Mouse (Mus musculus) spleen, adult 18-20 months (tissue): ENCODE results near the gene Gdf3.
A peak's percentile ranks its signal among the peaks of the same experiment; 100 is the strongest.
"Not testable (repeated sequence)": the region's sequence is repeated elsewhere in the genome, so short reads cannot be mapped to it uniquely, and the experiment has no call there.

ENCODE experiments used
- DNase-seq, 2 experiments: peaks; one replicate each; pipeline ENCODE4 v3.0.0; 2022; ENCODE audit warnings: mixed read lengths in 2 of 2

Gene Gdf3

DNA sequence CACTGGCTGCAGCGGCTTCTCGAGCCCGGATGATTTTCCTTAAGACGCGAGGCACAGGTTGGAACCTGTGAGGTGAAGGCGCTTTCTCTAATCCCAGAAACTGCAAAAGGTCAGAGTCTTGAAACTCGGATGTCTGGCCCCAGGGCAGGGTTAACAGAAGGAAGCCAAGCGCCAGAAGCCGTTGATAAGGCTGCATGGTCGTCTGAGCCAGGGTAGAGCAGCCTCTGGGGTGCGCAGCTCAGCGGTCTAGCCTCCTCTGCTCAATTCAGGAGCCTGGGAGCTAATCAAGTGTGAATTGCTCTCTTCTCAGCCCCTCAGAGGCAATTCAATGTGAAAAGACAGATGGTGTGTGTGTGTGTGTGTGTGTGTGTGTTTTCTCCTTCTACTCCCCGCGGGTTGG, at the start of gene Gdf3:
Gene Gdf3 (minus strand): TSS at position 317 of the 400 bp plus-strand sequence.
- DNase-seq: no peak

DNA sequence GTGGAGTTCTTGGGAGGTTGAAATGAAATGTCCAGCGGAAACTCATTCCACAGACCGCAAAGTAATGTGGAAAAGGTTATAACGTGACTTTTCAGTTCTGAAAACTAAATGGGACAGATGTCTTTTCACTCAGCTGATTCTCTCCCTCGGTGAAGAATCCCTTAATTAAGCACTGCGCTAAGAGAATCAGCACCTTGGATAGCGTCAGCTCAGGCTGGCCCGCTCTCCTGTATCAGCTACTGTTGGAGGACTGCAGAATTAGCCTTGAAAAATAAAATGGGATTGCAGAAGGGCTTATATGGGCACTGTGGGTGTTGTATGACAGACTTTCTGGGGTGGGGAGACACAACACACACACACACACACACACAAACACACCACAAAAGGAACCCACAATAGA, 49.7 kb upstream of the Gdf3 start:
- DNase-seq: no peak

DNA sequence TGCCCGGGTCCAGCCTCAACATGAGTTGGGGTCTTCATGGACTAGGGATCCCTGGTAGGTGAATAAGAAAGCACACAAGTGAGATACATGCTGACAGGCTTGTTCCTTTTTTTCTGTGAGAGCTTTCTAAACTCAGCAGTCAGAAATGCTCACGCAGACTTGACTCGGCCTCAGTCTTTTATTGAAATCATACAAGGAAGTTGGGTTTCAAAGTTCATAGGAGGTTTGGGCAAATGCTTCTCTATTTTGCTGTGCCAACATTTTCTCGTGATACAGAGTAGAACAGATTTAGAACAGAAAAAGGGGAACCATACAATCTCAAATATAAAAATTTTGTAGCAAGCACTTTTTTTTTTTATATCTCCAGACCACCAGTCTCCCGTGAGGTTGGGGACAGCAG, 47.7 kb upstream of the Gdf3 start:
- no peak for DNase-seq

DNA sequence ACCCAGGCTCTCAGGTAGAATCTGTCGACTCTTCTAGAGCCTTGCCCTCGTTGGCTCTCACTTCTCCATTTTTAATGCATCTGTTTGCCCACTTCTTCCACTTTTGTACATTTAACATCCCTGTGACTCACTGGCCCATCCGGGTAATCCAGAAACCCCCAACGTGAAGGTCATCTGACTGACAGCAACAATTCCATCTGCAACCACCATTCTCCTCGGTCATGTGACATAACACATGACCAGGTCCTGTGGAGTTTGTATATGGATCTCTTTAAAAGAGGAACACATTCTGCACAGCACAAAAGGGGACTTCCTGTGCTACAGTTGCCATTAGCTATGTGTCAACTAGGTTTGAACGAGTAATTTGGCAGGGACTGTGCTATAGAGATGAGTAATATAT, 44.4 kb upstream of the Gdf3 start:
- no peak for DNase-seq

DNA sequence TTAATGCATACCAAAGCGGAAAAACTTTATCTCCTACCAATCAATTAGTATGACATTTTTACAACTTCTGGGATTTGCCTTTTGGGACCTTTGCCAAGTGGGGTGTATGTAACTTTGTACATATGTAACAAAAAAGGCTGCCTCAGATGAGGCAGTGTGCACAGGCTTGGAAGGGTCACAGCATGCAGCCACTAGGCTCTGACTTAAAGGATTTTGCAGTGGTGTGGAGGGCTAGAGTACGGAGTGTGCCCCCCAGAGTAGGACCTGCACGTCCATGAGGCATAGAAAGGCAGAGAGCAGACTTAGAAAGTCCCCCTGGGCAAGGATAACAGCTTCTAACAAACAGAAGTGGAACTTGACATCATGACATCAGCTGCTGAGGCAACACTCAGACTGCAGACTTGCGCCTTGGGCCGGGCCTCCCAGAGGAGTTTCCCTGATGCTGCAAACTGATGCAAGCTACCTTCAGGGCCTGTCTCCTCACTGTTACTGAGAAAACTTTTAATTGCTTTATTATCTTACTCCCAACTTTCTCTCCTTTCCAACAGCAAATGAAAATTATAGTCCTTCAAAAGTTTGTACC, 40.6 kb upstream of the Gdf3 start:
- DNase-seq: no peak

DNA sequence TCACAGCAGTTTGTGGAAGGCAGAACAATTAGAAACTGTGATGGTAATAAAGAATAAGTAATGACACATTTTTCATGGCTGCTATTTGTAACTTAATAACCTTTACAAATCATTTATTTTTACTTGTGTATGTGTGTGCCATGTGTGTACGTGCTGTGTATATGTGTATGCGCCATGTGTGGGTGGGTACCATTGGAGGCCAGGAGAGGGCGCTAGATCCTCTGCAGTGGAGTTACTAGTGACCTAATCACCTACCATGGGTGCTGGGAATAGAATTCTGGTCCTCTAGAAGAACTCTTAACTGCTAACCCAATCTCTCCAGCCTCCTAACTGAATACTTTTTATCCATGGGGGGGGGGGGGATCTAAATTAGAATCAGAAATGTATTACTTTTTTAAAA, 40.0 kb upstream of the Gdf3 start:
- no peak for DNase-seq

DNA sequence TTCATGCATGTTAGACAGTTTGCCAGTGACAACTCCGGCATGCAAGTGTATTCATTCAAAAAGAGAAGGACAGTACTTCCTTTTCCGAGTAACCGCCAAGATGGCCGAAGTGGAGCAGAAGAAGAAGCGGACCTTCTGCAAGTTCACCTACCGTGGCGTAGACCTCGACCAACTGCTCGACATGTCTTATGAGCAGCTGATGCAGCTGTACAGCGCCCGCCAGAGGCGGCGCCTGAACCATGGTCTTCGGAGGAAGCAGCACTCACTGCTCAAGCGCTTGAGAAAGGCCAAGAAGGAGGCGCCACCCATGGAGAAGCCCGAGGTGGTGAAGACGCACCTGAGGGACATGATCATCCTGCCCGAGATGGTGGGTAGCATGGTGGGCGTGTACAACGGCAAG, 34.3 kb upstream of the Gdf3 start:
- not testable (repeated sequence) for DNase-seq

DNA sequence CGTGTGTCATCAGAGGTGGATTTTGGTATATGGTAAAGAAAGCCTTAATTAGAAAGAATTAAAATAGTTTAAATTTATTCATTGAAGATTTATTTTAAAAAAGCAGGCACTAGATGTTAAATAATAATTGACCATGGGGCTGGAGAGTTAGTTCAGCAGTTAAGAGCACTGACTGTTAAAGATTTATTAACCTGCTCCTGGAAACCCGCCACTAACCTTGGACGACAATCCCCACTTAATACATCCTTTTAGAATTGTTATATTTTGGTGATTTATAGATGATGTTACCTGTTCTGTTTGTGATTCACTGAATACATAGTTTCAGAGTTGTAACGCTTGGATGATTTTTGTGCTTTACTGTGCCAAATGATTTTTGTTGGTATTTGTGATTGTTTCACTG, 27.7 kb upstream of the Gdf3 start:
- DNase-seq: not testable (repeated sequence)

DNA sequence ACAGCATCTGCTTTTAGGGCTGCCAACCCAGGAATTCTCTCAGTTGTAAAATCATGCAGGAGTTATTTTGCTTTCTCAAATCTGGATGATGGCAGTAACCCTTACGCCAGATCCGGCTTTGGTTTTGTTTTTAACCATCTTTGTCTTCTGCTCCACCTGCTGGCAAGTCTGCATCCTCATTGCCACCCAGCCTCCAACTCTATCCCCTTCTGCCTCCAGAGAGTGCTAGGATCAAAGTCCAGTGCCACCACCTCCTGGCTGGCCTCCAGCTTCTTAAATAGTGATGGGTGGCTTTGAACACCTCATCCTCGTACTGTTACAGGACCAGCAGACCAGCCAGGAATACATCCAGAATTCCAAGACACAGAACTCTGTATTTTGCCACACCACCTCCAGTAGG, 26.8 kb upstream of the Gdf3 start:
- no peak for DNase-seq

DNA sequence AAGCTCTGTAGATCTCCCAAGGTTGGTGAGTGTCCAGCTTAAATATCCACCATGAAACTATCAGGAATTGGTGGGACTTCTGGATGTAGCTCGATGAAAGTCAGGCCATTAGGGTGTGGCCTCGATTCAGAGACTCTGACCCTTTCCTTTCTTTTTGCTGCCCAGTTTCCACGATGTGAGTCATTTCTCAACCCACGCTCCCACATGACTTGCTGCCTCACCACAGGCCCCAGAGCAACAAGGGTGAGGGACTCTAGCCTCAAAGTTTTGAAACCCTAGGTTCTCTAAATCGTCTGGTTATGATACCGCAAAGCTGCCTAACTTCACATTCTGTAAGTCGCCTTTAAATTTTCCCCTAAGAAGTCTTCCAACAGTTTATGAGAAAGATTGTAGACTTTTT, 25.4 kb upstream of the Gdf3 start:
- no peak for DNase-seq

DNA sequence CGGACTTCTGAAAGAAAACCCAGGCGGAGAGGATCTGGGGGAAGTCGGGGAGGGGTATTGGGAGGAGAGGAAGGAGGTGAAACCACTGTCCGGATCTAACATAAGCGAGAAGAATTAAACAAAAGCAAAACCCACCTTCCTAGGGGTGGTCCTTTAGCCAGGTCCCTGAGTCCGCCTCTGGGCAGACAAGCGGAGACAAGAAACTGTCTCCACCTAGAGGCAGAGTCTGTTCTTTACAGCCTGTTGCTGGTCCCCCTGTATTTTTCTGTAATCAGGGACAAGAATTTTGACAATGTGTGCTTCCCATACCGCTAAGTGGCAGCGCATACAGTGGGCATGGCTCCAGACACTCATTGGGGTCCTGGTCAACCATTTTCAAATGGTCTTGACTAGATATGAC, 23.5 kb upstream of the Gdf3 start:
- DNase-seq: peak in 1 of 2 experiments; percentile 24

DNA sequence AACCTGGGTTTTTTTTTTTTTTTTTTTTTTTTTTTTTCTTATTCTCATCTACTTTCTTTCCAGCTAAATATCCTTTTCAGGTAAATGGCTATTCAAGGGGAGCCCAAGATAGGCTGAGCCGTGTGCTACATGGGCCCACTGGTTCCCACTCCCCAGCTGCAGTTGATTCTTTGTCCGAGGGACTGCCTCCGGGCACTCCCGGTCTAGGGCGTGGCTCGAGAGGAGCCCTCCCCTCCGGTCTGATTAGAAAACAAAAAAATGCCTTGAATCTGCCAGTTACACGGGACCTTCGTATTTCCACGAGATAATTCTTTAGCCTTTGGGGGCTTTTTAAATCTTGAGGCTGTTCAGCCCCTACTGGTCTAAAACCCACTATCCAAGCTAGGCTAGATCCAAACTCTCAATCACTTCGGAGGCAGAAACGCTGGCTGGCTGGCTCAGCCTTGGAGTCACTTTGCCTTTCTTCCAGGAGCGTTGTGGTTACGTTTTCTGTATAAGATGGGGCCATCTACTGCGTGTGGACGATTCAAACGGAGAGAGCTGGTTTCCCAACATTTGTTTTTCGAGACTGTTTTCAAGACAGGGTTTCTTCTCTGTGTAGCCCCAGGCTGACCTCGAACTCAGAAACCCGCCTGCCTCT, 17.7 kb upstream of the Gdf3 start:
- DNase-seq: no peak

DNA sequence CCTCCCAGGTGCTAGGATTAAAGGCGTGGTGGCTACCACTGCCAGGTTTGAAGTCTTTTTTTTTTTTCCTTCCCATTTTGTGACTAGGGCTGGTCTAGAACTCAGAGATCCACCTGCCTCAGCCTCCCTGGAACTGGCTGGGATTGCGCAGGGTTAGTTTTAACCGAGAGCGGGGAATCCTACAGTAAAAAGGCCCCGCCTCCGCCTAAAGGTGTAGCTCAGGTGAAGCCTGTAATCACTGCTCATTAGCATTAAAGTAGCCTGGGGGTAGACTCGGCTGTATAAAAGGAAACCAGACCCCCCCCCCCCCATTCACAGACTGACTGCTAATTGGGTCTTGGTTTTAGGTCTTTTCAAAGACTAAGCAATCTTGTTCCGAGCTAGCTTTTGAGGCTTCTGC, 16.2 kb upstream of the Gdf3 start, which contains the start of gene Dppa3:
Gene Dppa3 (plus strand): TSS at position 301 of the 400 bp plus-strand sequence.
- no peak for DNase-seq

DNA sequence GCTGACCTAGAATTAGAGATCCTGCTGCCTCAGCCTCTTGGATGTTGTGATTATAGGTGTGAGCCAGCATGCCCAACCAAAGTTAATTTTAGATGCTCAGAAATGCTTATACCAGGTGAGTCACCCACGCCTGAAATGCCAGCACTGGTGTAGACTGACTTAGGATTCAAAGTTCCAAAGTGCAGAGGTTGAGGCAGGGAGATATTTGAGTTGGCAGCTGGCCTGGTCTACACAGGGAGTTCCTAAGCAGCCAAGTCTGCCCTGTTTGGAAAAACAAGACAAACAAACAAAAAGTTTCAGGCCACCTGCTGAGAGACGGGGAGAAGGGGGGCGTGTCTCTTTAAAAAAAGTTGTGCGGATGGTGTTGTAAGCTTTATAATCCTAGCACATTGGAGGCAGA, 15.3 kb upstream of the Gdf3 start:
- DNase-seq: no peak

DNA sequence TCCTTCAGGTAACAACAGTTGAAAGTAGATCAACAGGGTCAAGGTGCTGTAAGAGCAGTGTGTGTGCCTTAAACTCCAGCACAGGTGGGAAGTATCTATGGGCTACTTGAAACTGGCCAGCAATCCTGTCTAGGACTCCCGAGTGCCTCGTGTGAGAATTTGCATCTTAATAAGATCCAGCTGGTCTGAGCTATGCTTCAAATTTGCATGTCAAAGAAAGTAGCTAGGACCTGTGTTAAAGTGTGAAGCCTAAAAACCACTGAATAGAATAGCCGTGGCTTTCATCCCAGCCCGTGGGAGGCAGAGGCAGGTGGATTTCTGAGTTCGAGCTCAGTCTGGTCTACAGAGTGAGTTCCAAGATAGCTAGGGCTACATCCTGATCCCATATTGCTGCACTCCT, 14.6 kb upstream of the Gdf3 start:
- no peak for DNase-seq

DNA sequence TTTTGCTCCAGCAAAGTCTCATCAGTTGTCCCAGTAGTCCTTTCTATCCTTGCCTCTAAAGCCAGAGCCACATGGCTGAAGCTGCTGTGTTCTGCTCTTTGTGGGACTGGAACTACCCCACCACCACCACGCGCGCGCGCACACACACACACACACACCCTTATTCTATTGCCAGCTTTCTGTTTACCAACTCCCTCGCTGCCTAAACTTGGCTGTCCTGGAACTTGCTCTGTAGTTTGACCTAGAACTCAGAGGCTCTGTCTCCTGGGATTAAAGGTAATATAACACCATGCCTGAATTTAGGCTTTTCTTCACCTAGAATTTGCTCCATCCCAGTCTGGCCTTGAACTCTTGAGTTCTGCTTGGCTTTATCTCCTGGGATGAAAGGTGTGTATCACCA, 11.2 kb upstream of the Gdf3 start:
- no peak for DNase-seq

DNA sequence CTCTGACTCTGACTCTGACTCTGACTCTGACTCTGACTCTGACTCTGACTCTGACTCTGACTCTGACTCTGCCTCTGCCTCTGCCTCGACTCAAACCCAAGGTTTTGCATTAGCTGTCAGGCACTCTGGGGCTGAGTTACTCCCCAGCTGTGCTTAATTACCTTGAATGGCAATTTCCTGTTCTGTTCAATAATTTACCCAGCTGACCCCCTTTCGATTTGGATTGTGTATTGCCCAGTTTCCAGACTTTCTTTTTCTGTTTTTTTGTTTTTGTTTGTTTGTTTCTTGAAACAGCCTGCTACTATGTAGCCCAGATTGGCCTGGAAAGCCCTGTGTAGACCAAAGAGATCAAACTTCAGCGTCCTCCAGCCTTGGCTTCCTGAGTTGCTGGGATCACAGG, 6.1 kb upstream of the Gdf3 start:
- no peak for DNase-seq

DNA sequence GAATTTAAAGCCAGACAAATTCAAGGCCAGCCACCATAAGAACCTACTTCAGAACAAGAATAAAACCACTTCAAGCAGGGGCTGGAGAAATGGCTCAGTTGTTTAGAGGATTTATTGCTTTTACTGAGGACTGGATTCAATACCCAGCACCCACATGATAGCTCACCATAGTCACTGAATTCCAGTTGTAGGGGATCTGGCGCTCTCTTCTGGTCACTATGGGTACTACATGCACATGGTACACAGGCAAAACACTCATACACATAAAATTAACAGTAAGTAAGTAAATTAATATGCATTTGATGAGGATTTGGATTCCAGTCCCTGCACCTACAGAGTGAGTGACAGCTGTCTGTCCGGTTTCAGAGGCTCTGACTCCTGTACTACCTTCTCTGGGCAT, 4.2 kb upstream of the Gdf3 start:
- peak in 1 of 2 experiments; percentile 35 for DNase-seq

DNA sequence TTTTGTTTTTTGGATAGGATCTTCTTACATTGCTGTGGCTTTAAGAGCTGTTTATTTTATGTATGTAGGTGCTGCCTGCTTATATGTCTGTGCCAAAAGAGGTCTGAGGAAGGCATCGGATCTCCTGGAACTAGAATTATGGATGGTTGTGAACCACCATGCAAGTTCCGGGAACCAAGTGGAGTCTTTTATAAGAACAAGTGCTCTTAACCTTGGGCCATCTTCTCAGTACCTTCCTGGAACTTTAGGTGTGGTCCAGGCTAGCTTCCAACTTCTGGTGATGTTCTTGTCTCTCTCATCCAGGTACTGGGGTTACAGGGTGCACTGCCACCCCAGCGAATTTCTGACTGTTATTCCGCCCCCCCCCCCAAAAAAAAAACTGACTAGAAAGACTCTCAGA, 2.5 kb upstream of the Gdf3 start:
- DNase-seq: no peak

DNA sequence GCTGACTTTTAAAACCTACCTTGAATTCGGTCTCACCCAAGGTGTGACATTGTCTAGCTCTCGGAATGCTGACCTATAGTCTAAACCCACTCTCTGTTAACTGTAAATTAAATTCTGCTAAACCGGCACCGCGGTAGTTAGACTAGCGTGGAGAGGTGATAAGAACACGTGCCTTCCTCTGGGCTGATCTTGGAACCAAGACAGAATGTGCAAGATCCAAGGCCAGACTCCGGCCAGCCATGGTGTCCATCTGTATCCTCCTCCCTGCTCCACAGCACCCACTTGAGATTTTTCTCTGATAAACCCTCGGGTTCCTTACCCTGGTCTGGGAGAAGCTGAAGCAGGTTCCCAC, 534 bp downstream of the Gdf3 start:
- DNase-seq: no peak

DNA sequence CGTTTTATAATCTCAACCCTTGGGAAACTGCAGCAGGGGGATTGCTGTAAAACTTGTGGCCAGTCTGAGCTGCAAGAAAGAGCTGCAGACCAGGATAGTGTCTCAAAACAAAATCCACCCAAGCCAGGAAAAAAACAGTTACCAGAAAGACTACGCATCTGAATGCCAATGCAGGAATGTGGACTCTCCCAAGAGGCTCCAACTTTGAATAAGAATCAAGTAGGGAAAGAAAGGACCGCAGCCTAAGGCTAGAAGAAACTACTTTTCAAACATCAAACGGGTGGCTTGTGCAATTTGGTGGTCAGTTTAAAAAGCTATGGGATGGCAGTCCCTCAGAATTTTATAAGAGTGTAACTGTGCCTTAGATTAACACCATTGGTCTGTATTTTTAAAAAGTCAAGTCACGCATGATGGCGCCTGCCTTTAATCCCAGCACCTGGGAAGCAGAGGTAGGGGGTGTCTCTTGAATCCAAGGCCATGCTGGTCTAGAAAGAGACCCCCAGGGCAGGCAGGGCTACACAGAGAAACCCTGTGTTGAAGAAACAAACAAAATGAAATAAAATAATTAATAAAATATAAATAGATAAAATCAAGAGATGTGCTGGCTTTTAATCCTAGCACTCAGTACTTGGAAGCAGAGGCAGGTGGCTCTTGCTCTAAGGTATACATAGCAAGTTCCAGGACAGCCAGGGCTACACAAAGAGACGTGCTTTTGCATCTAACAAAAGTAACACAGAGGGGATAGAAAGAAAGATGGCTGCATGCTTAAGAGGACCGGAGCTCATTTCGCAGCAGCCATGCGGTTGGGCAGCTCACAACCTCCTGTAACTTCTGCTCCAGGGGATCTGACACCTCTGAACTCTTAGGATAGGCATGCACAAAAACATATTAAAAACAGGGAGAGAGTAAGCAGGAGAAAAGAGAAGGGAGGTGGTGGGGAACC, 1.2 kb downstream of the Gdf3 start:
- no peak for DNase-seq

DNA sequence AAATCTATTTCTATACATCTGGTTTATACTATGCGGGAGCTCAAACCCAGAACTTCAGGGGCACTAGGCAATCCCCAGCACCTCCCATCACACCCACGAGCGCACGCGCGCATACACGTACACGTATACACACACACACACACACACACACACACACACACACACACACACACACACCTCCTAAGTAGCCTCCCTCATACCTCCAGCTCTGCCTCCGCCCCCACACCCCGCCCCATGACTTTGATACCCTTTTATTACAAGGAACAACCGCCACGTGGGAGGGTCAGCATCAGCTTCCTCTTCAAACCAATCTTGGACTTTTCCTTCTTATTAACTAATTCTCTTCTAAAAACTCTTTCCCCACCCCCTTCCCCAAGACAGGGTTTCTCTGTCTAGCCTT, 2.2 kb downstream of the Gdf3 start:
- no peak for DNase-seq

DNA sequence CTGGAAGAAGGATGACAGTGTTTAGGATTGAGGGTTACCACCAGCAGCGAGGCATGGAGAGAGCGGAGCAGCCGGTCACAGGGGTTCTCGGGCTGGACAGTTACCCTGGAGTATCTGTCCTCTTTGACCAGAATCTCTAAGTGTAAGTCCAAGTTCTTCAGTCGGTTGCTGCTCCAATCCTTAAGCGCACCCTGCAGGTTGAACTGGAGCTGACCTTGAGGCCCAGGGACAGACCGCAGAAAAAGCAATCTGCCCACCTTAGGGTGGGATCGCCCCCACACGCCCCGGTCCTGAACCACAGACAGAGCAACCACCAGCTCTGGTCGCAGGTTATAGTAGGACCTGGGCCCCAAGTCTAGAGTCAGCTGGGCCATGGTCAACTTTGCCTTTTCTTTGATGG, 3.2 kb downstream of the Gdf3 start:
- no peak for DNase-seq

DNA sequence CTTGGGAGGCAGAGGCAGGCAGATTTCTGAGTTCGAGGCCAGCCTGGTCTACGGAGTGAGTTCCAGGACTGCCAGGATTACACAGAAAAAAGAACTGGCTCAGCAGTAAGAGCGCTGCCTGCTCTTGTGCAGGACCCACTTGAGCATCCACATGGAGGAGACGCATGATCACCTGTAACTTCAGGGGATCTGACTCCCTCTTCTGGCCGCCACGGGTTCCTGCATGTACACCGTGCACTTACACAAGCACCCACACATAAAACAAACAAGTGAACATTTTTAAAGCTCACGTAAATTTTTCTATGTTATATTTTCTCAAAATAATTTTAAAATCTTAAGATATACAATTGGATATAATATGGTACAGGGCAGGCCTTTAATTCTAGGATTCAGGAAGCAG, 4.4 kb downstream of the Gdf3 start:
- peak in 1 of 2 experiments; percentile 11 for DNase-seq
